ENCODE assay signal across 25 mouse cellular contexts in the genomic region with DNA sequence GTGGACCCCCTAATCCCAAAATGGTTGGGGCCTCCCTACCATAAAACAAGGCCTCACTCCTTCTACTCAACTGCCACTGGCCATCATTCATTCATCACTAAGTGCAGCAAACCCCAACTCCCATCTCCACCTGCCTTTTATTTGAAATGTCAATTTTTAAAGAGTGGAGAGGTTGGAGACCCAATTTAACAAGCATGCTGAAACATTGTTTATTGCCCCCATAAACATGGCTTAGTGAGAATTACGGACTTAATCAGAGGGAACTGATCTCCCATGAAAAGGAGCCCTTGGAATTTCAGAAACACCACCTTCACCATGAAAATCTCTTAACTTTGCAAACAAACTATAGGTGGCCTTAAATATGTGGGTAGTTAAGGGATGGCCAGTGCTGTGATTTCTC.
"Had no signal": no experiment of that assay in that cellular context is flagged by ENCODE, and none has a peak within 500 bp of the region (broad histone marks: within the 10 kb centered on the region; RNA-seq: fewer than 3 reads in every experiment).

No protein-coding gene starts in this region.

- H3K9ac ChIP-seq: hindbrain, embryonic 12.5 days; hindbrain, embryonic 14.5 days; limb, embryonic 12.5 days; liver, embryonic 13.5 days; liver, embryonic 15.5 days had no signal

- H3K9me3 ChIP-seq: hindbrain, embryonic 10.5 days; hindbrain, embryonic 12.5 days; limb, embryonic 12.5 days; liver, embryonic 13.5 days; liver, embryonic 15.5 days had no signal

- H3K4me1 ChIP-seq: liver, embryonic 13.5 days; liver, embryonic 15.5 days had no signal

- H3K27ac ChIP-seq: gastrocnemius, adult 2 months; heart, adult 2 months; hindbrain, embryonic 10.5 days; hindbrain, embryonic 12.5 days; hindbrain, embryonic 14.5 days; limb, embryonic 12.5 days; liver, embryonic 13.5 days; liver, embryonic 15.5 days had no signal

- ATAC-seq: hindbrain, embryonic 16.5 days; intestine, embryonic 16.5 days had no signal

- H3K4me2 ChIP-seq: heart, embryonic 11.5 days; hindbrain, embryonic 12.5 days; hindbrain, embryonic 14.5 days; limb, embryonic 12.5 days; liver, embryonic 11.5 days; liver, embryonic 13.5 days; liver, embryonic 15.5 days had no signal

- H3K4me3 ChIP-seq: gastrocnemius, adult 2 months; heart, adult 2 months; hindbrain, embryonic 10.5 days; hindbrain, embryonic 12.5 days; limb, embryonic 12.5 days; liver, embryonic 13.5 days; liver, embryonic 15.5 days had no signal

- DNase-seq: gastrocnemius, adult 2 months; gastrocnemius, postnatal 10 days; gastrocnemius, postnatal 25 days; heart, adult 2 months; heart, postnatal 10 days; heart, postnatal 4 days; kidney, adult 11 months; kidney, adult 2 months; kidney, adult 9 months; kidney, postnatal 14 days; kidney, postnatal 36 days; layer of hippocampus, adult 9-11 months; layer of hippocampus, postnatal 36 days; left cerebral cortex, postnatal 4 days; liver; liver, embryonic 13.5 days had no signal

- H3K27me3 ChIP-seq: hindbrain, embryonic 12.5 days; liver, embryonic 13.5 days; liver, embryonic 15.5 days had no signal

- H3K36me3 ChIP-seq: hindbrain, embryonic 10.5 days; hindbrain, embryonic 12.5 days; limb, embryonic 12.5 days; liver, embryonic 13.5 days; liver, embryonic 15.5 days had no signal
